Mouse (Mus musculus): ENCODE results near the gene Tm9sf3.

Gene Tm9sf3

DNA sequence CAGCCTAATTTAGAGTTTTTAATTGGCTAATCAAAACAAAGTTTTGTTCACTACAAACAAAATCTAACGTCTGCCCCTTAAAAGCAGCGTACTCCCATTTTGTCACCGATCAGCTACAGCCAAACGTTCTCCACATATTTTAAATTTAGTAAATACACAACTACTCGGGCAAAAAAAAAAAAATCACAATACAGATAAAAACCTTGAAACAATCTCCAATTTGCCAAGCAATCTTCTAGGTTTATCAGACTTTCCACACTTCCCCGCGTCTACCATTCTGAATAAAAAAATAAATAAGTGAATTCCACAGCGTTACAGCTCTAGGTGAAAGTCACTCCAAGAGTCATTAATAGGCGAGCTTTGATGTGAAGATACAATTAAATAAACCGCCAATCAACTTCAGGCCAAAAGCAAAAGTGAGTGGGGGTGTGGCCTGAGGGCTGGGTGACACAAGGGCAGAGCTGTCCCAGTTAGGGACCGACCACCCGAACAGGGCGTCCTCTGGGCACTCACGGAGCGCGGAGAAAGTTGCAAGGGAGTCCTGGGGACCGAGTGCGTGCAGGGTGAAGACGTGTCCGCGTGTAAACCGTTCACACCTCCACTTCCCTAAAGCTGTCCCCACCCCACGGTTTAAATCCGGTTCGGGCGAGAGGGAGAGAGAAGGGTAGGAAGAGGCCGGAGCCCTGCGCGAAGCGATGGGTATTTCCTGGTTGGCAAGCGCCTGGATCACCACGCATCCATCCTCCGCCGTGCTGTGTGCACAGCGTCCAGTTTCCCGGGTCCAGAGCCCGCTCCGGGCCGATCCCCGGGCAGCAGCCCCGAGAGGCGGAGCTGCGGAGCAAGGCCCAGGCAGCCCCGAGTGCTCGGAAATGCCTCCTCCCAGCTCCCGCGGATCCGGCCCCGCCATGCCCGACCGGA lies 826 bp downstream of the Tm9sf3 start:
- DNase-seq (ENCODE audit: low read depth in 2 of 2, low spot score in 2 of 2) = peak; percentile 47 to 50

DNA sequence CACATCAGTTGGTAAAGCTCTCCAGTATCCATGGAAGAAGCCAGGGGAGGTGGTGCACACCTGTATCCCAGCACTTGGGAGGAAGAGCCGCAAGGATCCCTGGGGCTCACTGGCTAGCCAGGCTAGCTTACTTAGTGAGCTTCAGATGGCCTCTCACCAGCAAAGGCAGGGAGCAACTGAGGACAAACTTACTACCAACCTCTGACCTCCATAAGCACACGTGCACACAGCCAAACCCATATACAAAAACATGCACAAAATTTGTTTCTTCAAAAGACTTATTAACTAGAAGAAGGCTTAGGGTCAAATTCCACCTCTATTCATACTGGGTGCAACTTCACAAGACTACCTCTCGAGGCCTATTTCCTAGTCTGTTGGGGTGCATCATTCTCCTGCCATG lies 3.1 kb downstream of the Tm9sf3 start:
- DNase-seq (ENCODE audit: low read depth in 2 of 2, low spot score in 2 of 2) = no peak

DNA sequence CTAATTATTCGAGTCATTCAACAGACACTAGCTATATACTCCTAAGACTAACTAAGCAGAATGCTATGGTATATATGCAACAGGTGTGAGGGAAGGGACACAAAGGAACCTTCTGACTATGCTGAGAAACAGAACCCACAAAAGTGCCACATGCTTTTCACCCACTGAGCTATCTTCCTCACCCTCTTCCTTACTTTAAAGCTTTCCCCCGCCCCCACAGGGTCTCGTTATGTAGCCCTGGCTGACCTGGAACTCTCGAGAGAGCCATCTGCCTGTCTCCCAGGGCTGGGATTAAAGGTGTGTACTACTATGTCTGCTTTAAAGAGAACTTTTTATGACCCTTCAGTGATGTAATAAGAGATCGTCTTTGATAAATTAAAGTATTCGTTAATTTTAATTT lies 4.5 kb downstream of the Tm9sf3 start:
- DNase-seq (ENCODE audit: low read depth in 2 of 2, low spot score in 2 of 2) = no peak

DNA sequence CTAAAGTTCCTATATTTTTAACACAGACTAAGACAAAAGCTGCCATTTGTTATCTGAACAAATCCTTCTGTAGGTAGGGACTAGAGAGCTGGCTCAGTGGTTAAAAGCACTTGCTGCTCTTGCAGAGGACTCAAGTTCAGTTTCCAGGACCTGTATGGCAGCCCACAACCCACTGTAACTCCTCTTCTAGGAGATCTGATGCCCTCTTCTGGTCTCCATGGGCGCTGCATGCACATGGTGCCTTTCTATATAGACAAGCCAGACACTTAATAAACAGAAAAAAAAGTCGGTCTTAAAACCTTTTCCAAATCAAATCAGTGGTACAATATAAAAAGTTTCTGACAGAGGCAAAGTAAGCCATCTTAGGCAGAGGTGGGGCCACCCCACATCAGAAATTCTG lies 5.1 kb downstream of the Tm9sf3 start:
- peak; percentile 43 to 70 for DNase-seq (ENCODE audit: low read depth in 2 of 2, low spot score in 2 of 2)

DNA sequence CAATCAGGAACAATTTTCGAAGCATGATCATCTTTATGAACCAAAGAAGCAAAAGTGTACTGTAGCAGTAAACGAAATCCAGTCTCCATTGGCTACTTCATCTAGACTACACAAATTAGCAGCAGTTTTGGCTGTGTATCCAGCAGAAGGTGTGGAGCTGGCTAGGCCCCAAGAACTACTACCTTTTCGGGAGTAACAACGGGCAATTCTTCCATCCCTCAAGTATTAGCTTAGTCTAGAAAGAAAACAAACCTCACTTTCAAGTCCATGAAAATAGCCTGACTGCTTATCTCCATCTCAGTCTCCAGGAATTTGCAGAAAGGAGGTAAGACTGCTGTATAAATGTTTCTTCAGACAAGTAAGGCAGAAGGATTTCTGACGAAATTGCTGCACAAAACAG lies 9.2 kb downstream of the Tm9sf3 start:
- DNase-seq (ENCODE audit: low read depth in 2 of 2, low spot score in 2 of 2) = no peak

DNA sequence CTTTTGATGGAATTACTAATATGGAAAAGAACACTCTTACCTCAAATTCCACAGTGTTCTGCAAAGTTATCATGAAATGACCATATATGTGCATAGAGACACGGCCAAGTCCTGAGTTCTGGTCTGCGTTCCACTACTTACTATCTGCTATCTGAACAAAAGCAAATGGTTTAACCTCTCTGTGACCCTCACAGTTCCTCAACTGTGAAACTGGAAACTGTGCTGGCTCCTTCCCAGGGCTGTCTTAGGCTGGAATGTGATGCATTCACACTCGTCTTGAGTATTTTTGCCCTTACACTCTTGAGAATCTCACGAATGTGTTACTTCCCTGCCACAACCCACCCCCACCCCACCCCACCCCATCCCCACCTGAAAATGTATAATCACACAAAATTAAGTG lies 14.8 kb downstream of the Tm9sf3 start:
- no peak for DNase-seq (ENCODE audit: low read depth in 2 of 2, low spot score in 2 of 2)

DNA sequence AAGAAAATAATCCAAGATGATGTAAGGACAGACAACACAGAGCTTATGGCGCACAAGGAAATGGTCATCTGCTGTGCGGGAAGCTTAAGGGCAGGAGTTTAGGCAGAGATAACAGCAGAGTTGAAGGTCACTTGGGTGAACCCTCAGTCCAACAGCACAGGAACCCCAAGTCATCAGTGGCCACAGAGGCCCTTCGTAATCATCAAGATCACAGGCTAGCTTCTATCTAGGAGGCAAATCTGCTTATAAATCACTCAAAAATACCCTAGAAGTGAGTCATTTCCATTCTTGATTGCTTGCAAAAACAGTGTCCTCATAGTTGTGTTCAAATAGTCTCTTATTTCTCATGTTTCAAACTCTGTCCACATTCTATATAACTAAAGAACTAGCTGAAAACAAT lies 15.5 kb downstream of the Tm9sf3 start:
- no peak for DNase-seq (ENCODE audit: low read depth in 2 of 2, low spot score in 2 of 2)

DNA sequence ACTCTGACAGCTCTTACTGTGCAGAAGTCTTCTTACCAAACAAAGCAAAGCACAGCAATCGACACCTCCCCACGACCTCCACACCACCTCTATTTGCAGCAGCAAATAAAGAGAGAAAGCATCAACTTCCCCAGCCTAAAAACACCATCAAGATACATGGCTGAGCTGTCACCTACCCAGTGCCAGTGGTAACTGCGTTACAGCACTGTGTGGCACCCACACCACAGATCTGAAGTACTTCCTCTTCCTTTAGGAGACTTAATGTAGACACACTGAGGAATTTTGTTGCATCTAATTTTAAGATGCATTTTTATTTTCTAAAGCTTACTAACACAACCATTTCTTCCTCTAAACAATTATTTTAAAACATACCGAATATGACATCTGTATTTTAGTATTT lies 17.5 kb downstream of the Tm9sf3 start:
- DNase-seq (ENCODE audit: low read depth in 2 of 2, low spot score in 2 of 2) = no peak

DNA sequence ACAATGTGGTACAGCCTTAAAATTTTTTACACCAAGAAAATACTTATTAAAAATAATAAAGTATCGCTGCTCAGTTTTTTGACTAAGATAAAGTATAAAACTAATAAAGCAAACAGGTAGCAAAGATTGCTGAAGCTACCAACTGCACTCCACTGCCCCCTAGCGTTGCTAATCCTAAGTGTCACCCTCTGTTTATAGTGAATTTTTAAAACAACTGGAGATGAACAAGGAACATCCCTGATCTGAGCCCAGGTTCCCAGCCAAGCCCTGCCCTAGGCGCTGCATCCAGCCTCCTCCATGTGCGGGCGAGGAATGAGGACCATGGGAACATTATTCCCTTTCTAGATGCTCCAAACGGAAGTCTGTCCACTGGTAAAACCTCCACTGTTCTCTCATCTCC lies 19.2 kb downstream of the Tm9sf3 start:
- peak in 1 of 2 experiments; percentile 40 for DNase-seq (ENCODE audit: low read depth in 2 of 2, low spot score in 2 of 2)

DNA sequence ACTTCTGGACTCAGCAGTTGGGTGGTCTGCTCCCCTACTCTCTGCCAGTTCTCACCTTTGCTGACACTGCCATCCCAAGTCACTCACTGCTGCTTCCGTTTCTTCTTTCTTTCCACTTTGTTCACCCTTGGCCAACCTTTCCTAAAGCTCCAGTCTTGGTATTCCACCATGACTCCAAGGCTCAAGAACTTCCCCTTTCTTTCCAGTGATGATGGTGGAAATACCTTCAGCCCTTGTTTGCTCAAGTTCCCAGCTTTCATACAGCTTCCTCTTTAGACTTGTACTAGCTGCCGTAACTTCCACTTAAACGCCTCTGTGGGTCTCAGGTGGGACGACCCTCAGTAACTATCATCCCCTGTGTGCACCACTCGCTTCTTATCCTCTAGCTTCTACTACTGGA lies 21.8 kb downstream of the Tm9sf3 start:
- no peak for DNase-seq (ENCODE audit: low read depth in 2 of 2, low spot score in 2 of 2)

DNA sequence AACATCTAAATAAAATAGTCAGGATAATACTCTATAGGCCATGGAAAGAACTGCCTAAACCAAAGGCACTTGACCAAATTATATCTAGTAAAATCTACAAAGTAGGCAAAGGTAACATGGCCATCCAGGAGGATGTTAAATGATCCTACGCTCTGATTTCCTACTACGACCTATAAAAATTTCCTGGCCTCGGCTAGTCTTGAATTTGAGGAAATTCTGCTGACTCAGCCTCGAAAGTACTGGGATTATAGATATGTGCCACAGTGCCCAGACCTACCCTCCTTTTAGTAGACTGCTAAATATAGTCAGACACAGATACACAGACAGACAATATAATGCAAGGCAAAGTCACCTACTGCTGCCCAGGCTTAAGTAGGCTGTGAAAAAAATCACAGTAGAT lies 30.1 kb downstream of the Tm9sf3 start:
- no peak for DNase-seq (ENCODE audit: low read depth in 2 of 2, low spot score in 2 of 2)

DNA sequence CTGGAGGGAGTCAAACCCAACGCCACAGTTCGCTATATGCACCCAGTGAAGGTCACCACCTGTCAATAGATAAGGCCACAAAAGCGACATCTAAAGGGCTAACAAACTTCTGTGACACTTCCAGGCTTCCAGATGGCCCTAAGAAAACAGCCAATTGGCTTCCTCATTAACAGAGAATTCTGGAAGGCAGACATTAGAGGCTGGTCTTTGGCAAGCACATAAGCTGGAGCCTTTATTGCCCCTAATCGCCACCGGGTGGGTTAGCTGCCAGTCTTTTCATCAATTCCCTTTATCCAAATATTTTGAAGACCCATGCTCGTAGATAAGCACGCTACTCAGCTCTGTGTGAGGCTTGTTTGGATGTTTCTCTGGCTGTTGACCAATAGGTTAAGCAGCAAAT lies 55.5 kb downstream of the Tm9sf3 start:
- DNase-seq (ENCODE audit: low read depth in 2 of 2, low spot score in 2 of 2) = no peak

DNA sequence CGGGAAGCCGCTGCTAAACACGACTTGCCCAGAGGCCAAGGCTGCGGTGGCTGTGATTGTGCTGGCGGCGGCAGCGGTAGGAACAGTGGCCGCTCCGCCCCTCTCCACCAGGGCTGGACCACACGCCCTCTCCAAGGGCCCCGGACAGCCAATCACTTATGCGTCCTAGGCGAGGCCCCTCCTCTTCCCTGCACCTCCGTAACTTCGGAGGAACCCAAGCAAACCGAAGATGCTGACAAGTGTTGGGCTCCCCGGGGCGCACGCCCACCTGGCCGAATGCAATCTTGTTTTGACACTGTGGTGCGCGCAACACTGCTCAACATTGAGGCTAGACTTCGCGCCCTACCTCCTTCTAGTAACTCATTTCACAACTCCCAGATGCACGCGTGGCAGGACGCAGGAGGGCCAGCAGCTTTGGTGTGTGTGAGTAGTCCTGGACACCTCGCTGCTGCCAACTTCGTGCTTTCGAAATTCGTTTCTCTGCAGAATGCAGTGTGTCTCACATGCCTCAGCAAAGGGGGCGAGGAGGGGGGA lies 56.9 kb downstream of the Tm9sf3 start, which contains the start of gene Tll2:
TSS of gene Tll2 (minus strand) at position 25 of the 534 bp plus-strand sequence.
- DNase-seq (ENCODE audit: low read depth in 2 of 2, low spot score in 2 of 2) = peak; percentile 1 to 2

DNA sequence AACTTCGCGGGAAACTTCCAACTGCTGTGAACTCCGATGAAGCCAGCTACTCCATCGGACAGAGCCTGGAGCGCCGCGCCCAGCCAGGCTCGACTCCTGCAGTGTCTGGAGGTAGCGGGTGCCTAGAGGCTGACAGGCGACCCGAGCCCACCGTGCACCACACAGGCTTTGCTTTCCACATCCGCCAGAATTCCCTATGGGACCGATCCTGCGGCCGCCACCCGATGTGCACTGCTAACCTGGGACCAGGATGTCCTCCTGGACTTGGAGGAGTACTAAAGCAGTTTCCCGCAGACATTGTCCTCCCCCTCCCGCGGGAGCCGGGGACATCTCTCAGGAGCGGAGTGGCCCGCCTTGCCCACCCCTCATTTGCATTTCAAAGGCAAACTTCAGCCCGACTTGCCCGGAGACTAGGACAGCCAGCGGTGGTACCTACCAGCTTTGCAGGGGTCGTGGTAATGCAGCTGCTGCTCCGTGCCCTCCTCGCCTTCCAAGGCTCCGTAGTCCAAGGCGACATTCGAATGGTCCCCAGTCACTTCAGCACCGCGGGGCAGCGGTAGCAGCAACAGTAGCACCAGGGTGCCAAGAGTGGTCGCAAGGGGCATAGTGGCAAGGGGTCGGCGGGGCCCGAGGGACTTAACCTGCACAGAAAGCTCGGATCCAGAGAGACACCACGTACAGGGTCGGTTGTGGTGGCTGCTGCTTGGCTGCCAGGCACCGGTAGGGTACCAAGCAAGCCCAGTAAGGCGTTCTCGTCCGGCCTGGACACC lies 57.6 kb downstream of the Tm9sf3 start:
- no peak for DNase-seq (ENCODE audit: low read depth in 2 of 2, low spot score in 2 of 2)

DNA sequence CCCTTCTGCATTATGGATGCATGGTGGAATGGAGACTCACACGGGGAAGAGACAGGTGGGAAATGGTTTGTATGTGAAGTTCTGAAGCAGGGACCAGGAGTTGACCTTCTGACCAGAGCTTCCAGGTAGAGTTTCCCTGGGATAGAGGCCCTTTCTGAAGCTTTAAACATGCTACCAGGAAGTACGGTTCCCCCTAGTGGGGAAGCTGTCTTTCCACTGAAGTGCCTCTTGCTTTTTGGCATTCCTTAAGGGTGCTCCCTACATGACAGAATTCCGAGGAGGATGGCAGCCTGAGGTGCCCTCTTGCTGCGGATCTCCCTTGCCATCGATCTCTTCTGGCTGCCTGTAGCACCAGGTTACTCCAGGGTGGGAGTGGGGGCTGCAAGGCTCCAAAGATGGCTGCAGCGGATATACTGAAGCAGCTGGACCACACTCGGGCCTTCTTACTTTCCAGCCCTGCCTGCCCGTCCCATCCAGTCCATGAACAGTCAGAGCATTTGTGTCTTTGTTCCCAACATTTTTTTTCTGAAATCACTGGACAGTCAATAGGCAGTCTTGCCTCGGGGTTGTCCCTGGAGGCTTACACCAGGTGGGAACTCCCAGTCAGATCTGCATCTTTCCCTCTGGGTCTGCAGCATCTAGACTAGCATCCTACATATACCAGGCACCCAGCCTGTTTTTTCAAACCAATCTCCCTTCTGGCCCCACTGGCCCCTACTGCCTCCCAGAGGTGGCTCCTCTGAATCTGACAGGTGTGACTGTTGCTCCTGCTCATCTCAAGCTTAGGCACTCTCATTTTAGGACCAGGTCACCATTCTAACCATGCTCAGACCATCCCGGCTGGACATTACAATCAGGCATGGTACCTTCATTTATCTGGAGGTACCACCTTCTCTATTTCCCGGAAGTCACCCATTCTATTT lies 59.4 kb downstream of the Tm9sf3 start:
- DNase-seq (ENCODE audit: low read depth in 2 of 2, low spot score in 2 of 2) = no peak

DNA sequence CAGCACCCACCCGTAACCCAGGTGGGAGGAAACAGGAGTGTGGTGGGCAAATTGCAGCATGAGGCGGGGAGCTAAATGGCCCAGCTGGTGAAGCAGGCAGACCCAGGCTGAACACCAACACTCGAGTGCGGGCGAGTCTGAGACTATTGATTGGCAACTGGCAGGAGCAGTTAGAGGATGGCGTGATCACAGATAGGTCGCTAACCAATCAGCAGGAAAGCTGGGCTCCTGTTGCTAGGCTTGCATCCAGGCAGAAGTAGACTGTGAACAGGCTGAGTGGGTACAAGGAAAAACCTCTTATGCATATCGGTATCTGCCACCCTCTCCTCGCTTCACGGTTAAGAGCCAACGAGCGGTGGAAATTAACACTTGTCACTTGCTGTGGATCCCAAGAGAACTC lies 66.2 kb downstream of the Tm9sf3 start:
- no peak for DNase-seq (ENCODE audit: low read depth in 2 of 2, low spot score in 2 of 2)

DNA sequence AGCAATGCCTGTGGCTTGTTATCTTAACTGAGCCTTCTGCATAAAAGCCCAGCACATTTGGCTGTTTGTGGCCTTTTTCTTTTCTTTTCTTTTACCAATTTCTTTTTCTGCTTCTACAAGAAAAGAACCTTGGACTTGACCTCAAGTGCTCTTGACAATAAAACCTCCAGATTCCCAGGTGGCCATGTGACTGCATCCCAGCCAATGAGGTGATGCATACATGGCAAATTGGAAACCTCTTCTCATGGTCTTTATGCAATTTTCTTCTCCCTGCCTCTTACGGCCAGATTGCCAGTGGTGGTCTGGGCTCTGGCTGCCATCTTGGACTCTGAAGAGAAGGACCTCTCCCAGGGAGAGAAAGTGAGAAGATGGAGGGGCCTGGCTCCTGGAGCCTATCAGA lies 70.4 kb downstream of the Tm9sf3 start:
- DNase-seq (ENCODE audit: low read depth in 2 of 2, low spot score in 2 of 2) = no peak

DNA sequence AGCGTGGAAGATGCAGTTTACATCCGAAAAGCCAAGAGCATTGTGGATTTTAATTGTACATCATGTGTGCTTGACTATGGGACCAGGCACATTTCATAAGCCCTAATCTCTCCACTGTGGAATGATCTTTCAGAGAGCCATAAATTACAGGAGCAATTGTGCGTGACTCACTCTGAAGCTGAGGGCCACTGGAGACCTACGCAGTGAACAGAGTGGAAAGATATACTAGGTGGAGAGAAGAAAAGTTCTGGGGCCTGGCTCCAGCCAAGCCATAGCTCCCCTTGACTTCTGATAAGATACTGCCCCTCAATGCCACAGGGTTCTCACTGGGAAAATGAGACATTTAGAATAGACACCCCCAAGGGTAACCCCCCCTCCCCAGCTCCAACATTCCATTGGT lies 70.8 kb downstream of the Tm9sf3 start:
- DNase-seq (ENCODE audit: low read depth in 2 of 2, low spot score in 2 of 2) = no peak

DNA sequence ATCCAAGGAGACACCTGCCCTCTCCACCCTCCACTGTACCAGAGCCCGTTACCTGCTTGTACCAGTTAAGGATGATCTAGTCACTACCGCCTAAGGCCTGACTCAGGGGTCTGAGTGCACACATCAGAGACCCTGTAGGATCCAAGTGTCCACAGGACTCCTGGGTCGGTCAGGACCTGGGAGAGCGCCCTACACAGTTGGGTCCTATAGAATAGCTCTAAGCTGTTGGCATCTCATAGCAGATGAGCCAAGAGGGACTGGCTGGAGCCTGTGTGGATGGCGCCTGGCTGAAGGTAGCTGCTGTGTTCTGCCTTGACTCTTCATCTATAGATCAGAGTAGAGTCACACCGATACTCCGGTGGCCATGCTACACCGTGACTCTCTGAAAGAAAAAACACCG lies 72.1 kb downstream of the Tm9sf3 start:
- no peak for DNase-seq (ENCODE audit: low read depth in 2 of 2, low spot score in 2 of 2)

DNA sequence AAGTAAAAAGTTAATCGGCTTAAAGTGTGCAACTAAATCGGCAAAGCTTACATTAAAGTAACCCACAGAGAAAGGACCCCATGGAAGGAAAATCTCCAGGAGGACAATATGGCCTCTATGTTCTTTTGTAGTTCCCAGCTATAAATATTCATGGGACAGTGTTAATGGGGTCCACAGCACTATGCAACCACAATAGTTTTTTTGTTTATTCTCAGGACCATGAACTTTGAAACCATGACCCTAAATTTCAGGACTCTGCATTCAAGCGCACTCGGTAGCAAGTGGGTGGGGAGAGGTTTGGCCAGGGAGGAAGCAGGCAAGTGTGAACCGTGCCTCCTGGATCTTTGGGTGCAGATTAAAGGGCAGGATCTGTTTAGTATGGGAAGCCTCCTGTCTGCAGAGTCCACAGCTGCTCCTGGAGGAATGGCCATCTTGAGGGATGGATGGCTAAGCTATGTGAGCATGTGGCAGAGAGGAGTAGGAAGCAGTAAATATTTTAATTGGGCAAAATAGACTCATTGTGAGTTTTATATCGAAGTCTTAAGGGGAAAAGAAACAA lies 72.8 kb downstream of the Tm9sf3 start:
- no peak for DNase-seq (ENCODE audit: low read depth in 2 of 2, low spot score in 2 of 2)

DNA sequence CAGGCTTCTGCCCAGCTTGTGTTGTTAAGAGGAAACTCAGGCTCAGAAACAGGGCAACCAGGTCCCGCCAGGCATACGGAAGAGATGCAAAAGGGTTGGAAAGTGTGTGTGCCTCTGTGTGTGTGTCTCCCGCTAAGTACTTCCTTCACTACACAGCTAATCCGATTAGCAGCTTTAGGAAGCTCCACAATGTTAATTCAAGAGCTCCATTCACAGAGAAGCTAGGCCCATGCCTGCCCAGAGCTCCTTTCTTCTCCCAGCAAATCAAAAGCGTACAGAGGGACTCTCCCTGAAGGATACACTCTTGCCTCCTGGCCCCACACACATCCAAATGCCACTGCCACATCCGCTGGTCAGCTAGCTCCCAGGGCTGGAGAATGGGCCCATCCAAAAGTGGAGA lies 86.5 kb downstream of the Tm9sf3 start:
- DNase-seq (ENCODE audit: low read depth in 2 of 2, low spot score in 2 of 2) = no peak
